Mouse (Mus musculus): ENCODE measurements around the gene Amigo1. TPM values are rescaled to one million over a fixed set of nuclear protein-coding genes. Genes with fewer than 3 reads are reported as not detected.

The Amigo1 gene
- total RNA-seq, 4 experiments from 2014 or later: 68.5 to 81.5 (median 72.9) TPM

- no peak for DNase-seq (ENCODE audit: low spot score in 2 of 2)
These were observed 7.1 kb upstream of the Amigo1 start for GRCm38 (mm10) chr3:108178756-108179715.

DNA sequence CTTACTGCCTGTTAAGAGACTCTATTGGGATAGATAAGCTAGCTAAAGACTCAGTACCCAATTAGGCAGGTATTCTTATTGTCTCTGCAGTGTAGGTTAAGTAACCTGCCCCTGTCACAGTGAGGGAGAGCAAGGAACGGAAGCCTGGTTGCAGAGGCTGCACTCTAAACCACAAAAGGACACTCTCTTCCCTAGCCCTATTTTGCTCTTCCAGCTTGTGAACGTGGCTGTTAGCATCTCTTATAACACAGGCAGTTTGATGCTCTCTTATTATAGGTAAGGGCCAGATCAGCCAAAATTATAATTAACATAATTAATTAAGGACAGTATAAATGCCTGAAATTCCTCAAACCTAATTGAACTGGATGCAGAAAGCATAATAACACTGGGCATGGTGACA, 5.6 kb upstream of the Amigo1 start:
- no peak for DNase-seq (ENCODE audit: low spot score in 2 of 2)

GRCm38 (mm10) chr3:108184742-108185141, 1.4 kb upstream of the Amigo1 start:
- DNase-seq (ENCODE audit: low spot score in 2 of 2): no peak

- DNase-seq (ENCODE audit: low spot score in 2 of 2): no peak
These were observed 556 bp upstream of the Amigo1 start for GRCm38 (mm10) chr3:108185460-108186097.

DNA sequence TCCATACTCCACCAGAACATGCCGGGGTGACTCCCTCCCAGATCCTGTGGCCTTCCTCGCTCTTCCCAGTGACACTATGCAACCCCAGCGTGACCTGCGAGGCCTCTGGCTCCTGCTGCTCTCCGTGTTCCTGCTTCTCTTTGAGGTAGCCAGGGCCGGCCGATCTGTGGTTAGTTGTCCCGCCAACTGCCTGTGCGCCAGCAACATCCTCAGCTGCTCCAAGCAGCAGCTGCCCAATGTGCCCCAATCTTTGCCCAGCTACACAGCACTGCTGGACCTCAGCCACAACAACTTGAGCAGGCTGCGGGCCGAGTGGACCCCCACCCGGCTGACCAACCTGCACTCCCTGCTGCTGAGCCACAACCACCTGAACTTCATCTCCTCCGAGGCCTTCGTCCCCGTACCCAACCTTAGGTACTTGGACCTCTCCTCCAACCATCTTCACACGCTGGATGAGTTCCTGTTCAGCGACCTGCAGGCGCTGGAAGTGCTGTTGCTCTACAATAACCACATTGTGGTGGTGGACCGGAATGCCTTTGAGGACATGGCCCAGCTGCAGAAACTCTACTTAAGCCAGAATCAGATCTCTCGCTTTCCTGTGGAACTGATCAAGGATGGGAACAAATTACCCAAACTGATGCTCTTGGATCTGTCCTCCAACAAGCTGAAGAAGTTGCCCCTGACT, 1.1 kb downstream of the Amigo1 start:
- no peak for DNase-seq (ENCODE audit: low spot score in 2 of 2)

DNA sequence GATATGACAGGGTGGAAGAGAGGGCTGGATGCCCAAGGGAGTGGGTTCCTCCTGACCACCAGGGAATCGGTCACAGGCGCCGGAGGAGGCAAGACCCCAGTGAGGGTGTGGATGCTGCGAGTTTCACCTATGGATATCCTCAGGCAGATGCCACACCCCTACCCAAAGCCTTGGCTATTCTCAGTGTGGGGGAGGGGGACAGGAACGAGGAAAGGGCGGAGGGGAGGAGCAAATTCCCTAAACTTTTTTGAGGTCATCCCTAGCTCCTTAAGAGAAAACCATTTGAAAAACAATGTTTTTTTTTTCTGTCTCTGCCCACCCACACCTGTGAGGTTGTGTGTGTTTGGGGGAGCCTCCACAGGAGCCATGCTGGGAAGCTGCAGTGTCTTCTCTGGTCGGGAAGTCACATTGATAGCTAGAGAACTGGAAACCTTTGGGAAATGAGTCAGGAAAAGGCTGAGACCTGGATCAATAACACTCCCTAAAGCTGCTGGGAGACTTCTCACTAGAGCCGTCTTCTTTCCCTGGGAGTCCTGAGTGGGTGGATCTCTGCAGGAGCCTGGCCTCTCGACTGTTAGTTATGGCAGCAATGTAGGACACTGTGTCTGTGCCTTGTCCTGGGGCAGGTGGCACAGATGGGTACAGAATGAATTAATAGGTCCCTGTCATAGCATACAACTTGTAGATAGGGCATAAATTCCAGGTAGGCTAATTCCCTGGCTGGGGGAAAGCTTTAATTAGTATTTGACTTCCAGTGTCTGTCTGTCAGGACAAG, 2.8 kb downstream of the Amigo1 start:
- DNase-seq (ENCODE audit: low spot score in 2 of 2): no peak

- no peak for DNase-seq (ENCODE audit: low spot score in 2 of 2)
These were observed 3.8 kb downstream of the Amigo1 start for GRCm38 (mm10) chr3:108189897-108190296.

DNA sequence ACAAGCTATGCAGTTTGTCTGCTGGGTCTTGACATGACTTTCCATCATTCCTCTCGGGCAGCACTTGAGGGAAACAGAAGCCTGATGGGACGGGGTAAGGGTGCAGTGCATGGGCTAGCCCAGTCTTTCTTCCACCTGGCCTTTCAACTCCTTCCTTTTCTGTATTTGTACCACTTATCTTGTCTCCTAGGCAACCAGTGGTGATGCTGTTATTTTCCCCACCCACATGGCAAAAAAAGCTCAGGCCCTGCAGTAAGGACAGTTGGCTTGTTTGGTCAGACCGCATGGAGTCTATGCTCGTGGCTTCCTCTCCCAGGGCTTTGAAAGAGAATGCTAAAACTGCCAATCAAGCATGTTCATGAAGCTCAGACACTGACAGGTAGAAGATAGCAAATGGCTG, 7.6 kb downstream of the Amigo1 start:
- no peak for DNase-seq (ENCODE audit: low spot score in 2 of 2)

GRCm38 (mm10) chr3:108195287-108195686, 9.2 kb downstream of the Amigo1 start:
- DNase-seq (ENCODE audit: low spot score in 2 of 2): no peak

- peak; percentile 38 to 66 for DNase-seq (ENCODE audit: low spot score in 2 of 2)
These were observed 9.9 kb downstream of the Amigo1 start for GRCm38 (mm10) chr3:108195941-108196590.

DNA sequence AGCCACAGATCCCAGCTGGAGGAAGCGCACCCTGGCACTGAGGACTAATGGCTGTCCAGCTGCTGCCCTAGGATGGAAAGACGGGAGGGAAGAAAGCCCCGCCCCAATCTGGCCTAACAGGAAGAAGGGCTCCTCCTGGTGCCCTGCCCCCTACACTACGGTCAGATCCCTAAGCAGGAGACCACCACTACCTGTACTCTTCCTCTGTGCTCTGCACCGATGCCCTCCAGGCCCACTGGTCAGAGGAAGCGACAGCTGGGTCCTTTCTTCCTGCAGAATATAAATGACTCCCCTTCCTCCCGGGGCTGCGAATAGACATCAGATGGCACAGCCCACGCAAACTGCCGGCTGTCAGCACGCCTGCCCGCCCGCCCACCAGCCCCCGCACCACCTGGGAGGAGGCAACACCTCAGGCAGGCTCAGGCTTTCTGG, 10.9 kb downstream of the Amigo1 start:
- DNase-seq (ENCODE audit: low spot score in 2 of 2): peak; percentile 58 to 88

DNA sequence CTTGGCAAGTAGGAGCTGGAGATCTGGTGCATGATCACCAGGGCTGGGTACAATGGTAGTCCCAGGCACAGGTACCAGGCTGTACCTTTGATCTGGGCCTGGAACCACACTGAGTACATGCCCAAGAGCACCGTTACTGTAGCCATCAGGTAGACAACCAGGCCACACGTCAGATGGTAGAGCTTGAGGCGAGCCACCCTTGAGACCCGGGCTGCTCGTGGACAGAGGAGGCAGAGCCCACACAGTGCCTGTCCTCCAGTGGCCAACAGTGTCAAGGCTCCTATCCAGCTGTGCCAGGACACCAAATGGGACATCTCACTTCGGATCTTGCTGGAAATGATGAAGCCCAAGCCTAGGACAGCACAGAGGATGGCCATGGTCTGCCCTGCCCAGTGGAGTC, 13.1 kb downstream of the Amigo1 start:
- DNase-seq (ENCODE audit: low spot score in 2 of 2): no peak

DNA sequence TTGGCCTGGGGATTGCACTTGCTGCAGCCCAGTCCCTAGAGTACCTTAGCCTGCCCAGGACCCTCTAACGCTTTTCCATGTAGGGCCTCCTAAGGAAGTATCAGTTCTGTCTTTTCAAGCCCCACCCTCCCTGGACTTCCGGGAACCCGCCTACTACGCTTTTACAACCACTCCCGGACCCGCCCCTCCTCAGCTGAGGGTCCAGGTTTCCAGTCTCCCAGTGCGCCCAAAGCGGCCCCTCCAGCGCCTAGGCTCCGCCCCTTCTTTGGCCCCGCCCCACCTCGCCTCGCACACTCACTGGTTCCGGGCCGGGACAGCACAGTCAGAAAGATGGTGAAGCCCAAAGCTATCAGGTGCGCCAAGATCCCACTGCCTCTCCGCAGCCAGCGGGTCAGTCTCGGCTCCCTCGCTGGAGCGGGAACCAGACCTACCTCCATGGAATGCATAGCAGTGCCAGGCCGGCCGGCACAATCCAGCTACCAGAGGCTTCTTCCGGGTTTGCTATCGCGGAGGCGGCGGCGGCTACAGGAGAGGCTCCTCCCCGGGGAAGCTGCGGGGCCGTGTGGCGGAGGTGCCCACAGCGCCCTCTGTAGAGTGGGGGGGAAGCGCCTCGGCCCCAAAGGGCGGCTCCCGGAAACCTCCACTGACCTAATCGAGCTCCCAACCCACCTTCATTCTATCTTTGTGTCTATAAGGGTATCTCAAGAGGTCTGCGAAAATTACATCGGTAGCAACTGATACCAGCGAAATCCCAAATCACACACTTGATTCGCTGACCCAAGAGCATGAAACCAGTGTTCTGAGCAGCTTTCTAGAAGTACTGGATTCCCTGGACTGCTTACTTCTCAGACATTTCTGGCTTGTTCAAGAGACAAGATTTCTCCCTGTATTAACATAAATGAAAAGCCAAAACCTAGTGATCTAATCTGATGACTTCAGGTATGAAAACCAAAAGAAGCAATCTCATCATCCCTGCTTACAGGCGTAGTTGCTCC, 14.5 kb downstream of the Amigo1 start, which contains the start of gene Cyb561d1:
Gene Cyb561d1, minus strand, starts transcription at position 884 of the 995 bp plus-strand sequence.
- DNase-seq (ENCODE audit: low spot score in 2 of 2): peak; percentile 82 to 84

- no peak for DNase-seq (ENCODE audit: low spot score in 2 of 2)
These were observed 16.4 kb downstream of the Amigo1 start for GRCm38 (mm10) chr3:108202506-108202905.

GRCm38 (mm10) chr3:108203212-108203611, 17.1 kb downstream of the Amigo1 start:
- no peak for DNase-seq (ENCODE audit: low spot score in 2 of 2)

DNA sequence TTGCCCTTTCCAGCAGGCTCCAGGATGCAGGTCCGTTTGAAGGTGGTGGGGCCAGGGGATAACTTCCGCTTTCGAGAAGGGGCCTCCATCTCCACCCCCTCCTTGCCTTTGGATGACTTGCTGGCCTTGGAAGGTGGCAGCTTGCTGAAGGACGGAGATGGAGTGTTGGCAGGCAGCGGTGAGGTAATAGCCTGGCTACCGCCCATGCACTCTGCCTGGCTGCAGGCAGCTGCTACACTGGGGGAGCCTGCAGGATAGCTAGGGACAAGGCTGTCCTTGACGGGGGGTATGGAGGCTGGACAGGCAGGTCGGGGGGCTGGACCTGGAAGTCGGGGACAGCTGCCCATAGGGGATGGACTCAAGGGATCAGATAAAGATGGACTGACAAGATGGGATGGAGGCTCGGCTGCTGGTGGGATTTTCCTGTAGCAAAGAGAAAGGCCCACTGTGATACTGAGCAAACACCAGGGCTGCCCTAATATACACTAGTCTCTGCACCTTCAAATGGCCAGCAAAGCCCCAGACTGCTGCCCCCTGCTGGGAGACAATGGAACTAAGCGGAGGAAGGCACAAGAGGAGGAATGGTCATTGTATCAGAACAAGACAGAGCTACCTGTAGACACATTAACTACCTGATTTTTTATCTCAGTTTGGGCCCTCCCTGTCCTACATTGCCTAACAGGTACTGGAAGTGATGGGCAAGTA, 17.6 kb downstream of the Amigo1 start:
- peak in 1 of 2 experiments; percentile 86 for DNase-seq (ENCODE audit: low spot score in 2 of 2)

GRCm38 (mm10) chr3:108204470-108204869, 18.3 kb downstream of the Amigo1 start:
- DNase-seq (ENCODE audit: low spot score in 2 of 2): no peak

GRCm38 (mm10) chr3:108205601-108206000, 19.5 kb downstream of the Amigo1 start:
- no peak for DNase-seq (ENCODE audit: low spot score in 2 of 2)

Measured in left cerebral cortex, adult 8-10 months (tissue).